Mouse (Mus musculus) retina, embryonic 14.5 days (tissue): Measurements from ENCODE around the gene Gas6.

ENCODE experiments used
- DNase-seq: peaks from one replicate; pipeline ENCODE4 v3.0.0-alpha.2; 2015; ENCODE audit warnings: low spot score

Gas6 gene

GRCm38 (mm10) chr8:13461085-13461765 is 33.1 kb downstream of the Gas6 start:
- no peak for DNase-seq

GRCm38 (mm10) chr8:13459431-13459830 is 34.9 kb downstream of the Gas6 start:
- DNase-seq, result no peak

GRCm38 (mm10) chr8:13455295-13455694 is 39.0 kb downstream of the Gas6 start:
- peak; percentile 72 for DNase-seq

- DNase-seq, result no peak
These were observed 39.8 kb downstream of the Gas6 start for GRCm38 (mm10) chr8:13454341-13455113.

GRCm38 (mm10) chr8:13451747-13452277 is 42.5 kb downstream of the Gas6 start:
- no peak for DNase-seq

- DNase-seq, result peak; percentile 59
These were observed 46.1 kb downstream of the Gas6 start for GRCm38 (mm10) chr8:13448145-13448544.

GRCm38 (mm10) chr8:13446456-13446855 is 47.8 kb downstream of the Gas6 start:
- DNase-seq, result no peak

- no peak for DNase-seq
These were observed 52.1 kb downstream of the Gas6 start for GRCm38 (mm10) chr8:13442152-13442551.

GRCm38 (mm10) chr8:13437531-13437930 is 56.8 kb downstream of the Gas6 start:
- DNase-seq, result no peak

- no peak for DNase-seq
These were observed 58.2 kb downstream of the Gas6 start for GRCm38 (mm10) chr8:13436052-13436451.

- no peak for DNase-seq
These were observed 59.4 kb downstream of the Gas6 start, which contains the start of gene Tmem255b for GRCm38 (mm10) chr8:13434889-13435288. Gene Tmem255b (plus strand): TSS chr8:13435189.

- DNase-seq, result no peak
These were observed 61.2 kb downstream of the Gas6 start for GRCm38 (mm10) chr8:13433130-13433529.

GRCm38 (mm10) chr8:13430866-13431265 is 63.4 kb downstream of the Gas6 start:
- DNase-seq, result no peak

- no peak for DNase-seq
These were observed 63.9 kb downstream of the Gas6 start for GRCm38 (mm10) chr8:13430412-13430811.

GRCm38 (mm10) chr8:13428156-13428555 is 66.1 kb downstream of the Gas6 start:
- no peak for DNase-seq

GRCm38 (mm10) chr8:13427351-13427750 is 66.9 kb downstream of the Gas6 start:
- no peak for DNase-seq

GRCm38 (mm10) chr8:13420970-13421369 is 73.3 kb downstream of the Gas6 start:
- DNase-seq, result no peak

- no peak for DNase-seq
These were observed 75.1 kb downstream of the Gas6 start for GRCm38 (mm10) chr8:13419111-13419639.

- DNase-seq, result no peak
These were observed 78.4 kb downstream of the Gas6 start for GRCm38 (mm10) chr8:13415879-13416278.
